In the genomic region with DNA sequence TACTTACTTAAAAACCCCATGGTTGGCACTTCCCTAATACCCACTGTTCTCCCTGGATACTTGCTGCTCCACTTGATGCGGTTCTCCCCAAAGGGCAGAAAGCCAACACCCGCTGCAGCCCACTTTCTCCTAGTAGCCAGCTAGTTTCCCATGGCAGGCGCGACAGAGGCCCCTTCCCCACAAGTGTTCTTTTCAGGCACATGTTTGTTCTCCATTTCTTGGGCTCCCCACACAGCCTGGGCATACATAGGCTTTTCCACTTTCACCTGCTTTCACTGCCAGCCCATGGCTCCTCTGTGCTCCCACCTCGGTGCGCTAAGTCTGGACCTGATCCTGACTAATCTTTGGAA, we compare ENCODE assay signal across 8 mouse cellular contexts. TPM values are rescaled to one million over a fixed set of nuclear protein-coding genes. Genes with fewer than 3 reads are reported as not detected.
A peak's percentile ranks its signal among the peaks of the same experiment; 100 is the strongest.
DNase-seq lines count a peak whose midpoint lies in the region; ATAC-seq and TF ChIP-seq lines count a peak whose summit lies in the region.

No protein-coding gene starts in this region.

- WGBS in embryonic facial prominence, embryonic 15.5 days, result 14% methylated on average over 6 of the region's 6 CpGs
- 8% methylated on average over 6 of the region's 6 CpGs for WGBS in hindbrain, embryonic 15.5 days
- 8% methylated on average over 6 of the region's 6 CpGs for WGBS in midbrain, postnatal 0 days
- 36% methylated on average over 6 of the region's 6 CpGs for WGBS in thymus, adult 2 months

- peak overlapping the region; percentile 62 for H3K4me3 ChIP-seq in embryonic facial prominence, embryonic 15.5 days (replicated peaks)
- peak overlapping the region; percentile 83 for H3K4me3 ChIP-seq in hindbrain, embryonic 15.5 days
- H3K4me3 ChIP-seq in midbrain, postnatal 0 days (ENCODE audit: low read depth, low read length), result peak overlapping the region; percentile 92
- H3K4me3 ChIP-seq in thymus, adult 2 months (ENCODE audit: control insufficient read depth, insufficient read depth, low read length), result no peak overlapping the region

- H3K4me2 ChIP-seq in embryonic facial prominence, embryonic 15.5 days (replicated peaks), result peak overlapping the region; percentile 99
- H3K4me2 ChIP-seq in hindbrain, embryonic 15.5 days, result peak overlapping the region; percentile 88
- H3K4me2 ChIP-seq in midbrain, postnatal 0 days (ENCODE audit: low read depth, low read length, poor library complexity, severe bottlenecking), result peak overlapping the region; percentile 58

- DNase-seq in layer of hippocampus, postnatal 14 days (ENCODE audit: low spot score in 2 of 2), result peak; percentile 34
- DNase-seq in layer of hippocampus, adult 11-12 months (ENCODE audit: low spot score), result no peak
- DNase-seq in midbrain, postnatal 0 days (ENCODE audit: low spot score), result peak; percentile 13
- no peak for DNase-seq in thymus, adult 2 months
- DNase-seq in spleen, postnatal 10 days (ENCODE audit: low spot score in 2 of 2), result no peak
- no peak for DNase-seq in T-cell, adult 2 months (ENCODE audit: low spot score)

- no peak for TF ChIP-seq CTCF in midbrain, postnatal 0 days (IDR thresholded peaks at IDR 0.05)
- TF ChIP-seq CTCF in thymus, adult 2 months (IDR thresholded peaks at IDR 0.05; ENCODE audit: borderline replicate concordance, control insufficient read depth, extremely low read depth, insufficient read depth, low read length, poor library complexity), result no peak

- no peak overlapping the region for H3K9ac ChIP-seq in embryonic facial prominence, embryonic 15.5 days
- peak overlapping the region; percentile 94 for H3K9ac ChIP-seq in hindbrain, embryonic 15.5 days
- peak overlapping the region; percentile 89 for H3K9ac ChIP-seq in midbrain, postnatal 0 days (replicated peaks; ENCODE audit: low read length, poor library complexity, severe bottlenecking)

- no peak for TF ChIP-seq POLR2A in thymus, adult 2 months (IDR thresholded peaks at IDR 0.05; ENCODE audit: control insufficient read depth, extremely low read depth, insufficient read depth, low read length, poor library complexity)

- no peaks in the 10 kb centered on the region for H3K9me3 ChIP-seq in embryonic facial prominence, embryonic 15.5 days (replicated peaks)
- H3K9me3 ChIP-seq in hindbrain, embryonic 15.5 days, result no peaks in the 10 kb centered on the region
- no peaks in the 10 kb centered on the region for H3K9me3 ChIP-seq in midbrain, postnatal 0 days (ENCODE audit: low read length)

- H3K36me3 ChIP-seq in embryonic facial prominence, embryonic 15.5 days, result no peaks in the 10 kb centered on the region
- H3K36me3 ChIP-seq in hindbrain, embryonic 15.5 days, result no peaks in the 10 kb centered on the region
- no peaks in the 10 kb centered on the region for H3K36me3 ChIP-seq in midbrain, postnatal 0 days (ENCODE audit: insufficient read depth, low read length)
- no peaks in the 10 kb centered on the region for H3K36me3 ChIP-seq in thymus, adult 2 months (ENCODE audit: control insufficient read depth, insufficient read depth, low read length)

- peaks cover 17% of the 10 kb centered on the region for H3K27me3 ChIP-seq in embryonic facial prominence, embryonic 15.5 days
- H3K27me3 ChIP-seq in hindbrain, embryonic 15.5 days, result no peaks in the 10 kb centered on the region
- H3K27me3 ChIP-seq in midbrain, postnatal 0 days (ENCODE audit: insufficient read depth, low read length), result no peaks in the 10 kb centered on the region
- H3K27me3 ChIP-seq in thymus, adult 2 months (ENCODE audit: control insufficient read depth, insufficient read depth, low read length), result no peaks in the 10 kb centered on the region; the same call in 1 of the 2 replicates

- no peak overlapping the region for H3K27ac ChIP-seq in embryonic facial prominence, embryonic 15.5 days (replicated peaks)
- peak overlapping the region; percentile 95 for H3K27ac ChIP-seq in hindbrain, embryonic 15.5 days (replicated peaks)
- peak overlapping the region; percentile 90 for H3K27ac ChIP-seq in midbrain, postnatal 0 days (ENCODE audit: low read depth, low read length)
- no peak overlapping the region for H3K27ac ChIP-seq in thymus, adult 2 months (ENCODE audit: control insufficient read depth, insufficient read depth, low read length)

- H3K4me1 ChIP-seq in embryonic facial prominence, embryonic 15.5 days, result peaks cover 11% of the 10 kb centered on the region
- peaks cover 23% of the 10 kb centered on the region for H3K4me1 ChIP-seq in hindbrain, embryonic 15.5 days (replicated peaks)
- 0 out of 2 replicates have a peak, but pooled peaks cover 2% of the 10 kb centered on the region for H3K4me1 ChIP-seq in midbrain, postnatal 0 days (ENCODE audit: insufficient read depth, low read length)
- 0 out of 2 replicates have a peak, but pooled peaks cover 3% of the 10 kb centered on the region for H3K4me1 ChIP-seq in thymus, adult 2 months (replicated peaks; ENCODE audit: control insufficient read depth, insufficient read depth, low read length)

- no peak for ATAC-seq in embryonic facial prominence, embryonic 15.5 days (ENCODE audit: insufficient number of reproducible peaks, low FRiP score, low TSS enrichment, low read depth)
- peak; percentile 33; the same call in 1 of the 2 replicates for ATAC-seq in hindbrain, embryonic 15.5 days (ENCODE audit: low FRiP score, low read depth)
- ATAC-seq in midbrain, postnatal 0 days (ENCODE audit: low FRiP score), result peak; percentile 4; the same call in 1 of the 2 replicates

RNA-seq across cellular contexts. Expression of a gene that starts 0.8 kb away (rescaled TPM):
- total RNA-seq in layer of hippocampus, postnatal 14 days (2021), result 10 to 100 TPM; 81.5 to 82.5 TPM
- polyA plus RNA-seq in embryonic facial prominence, embryonic 15.5 days (2015; fragmentation: Nextera tagmentation; extraction: Ambion mirVana), result 0.91 and 1.2 TPM in 2 replicates
- polyA plus RNA-seq in hindbrain, embryonic 15.5 days (2015; fragmentation: Nextera tagmentation; extraction: Ambion mirVana), result 41.0 and 42.6 TPM in 2 replicates
- total RNA-seq in midbrain, postnatal 0 days (2014; rRNA removed), result 40.5 and 42.8 TPM in 2 replicates
- 48.1 and 50.3 TPM in 2 replicates for polyA plus RNA-seq in midbrain, postnatal 0 days (2015; fragmentation: Nextera tagmentation; extraction: Ambion mirVana)
- polyA plus RNA-seq in thymus, adult 2 months (2012; rRNA removed), result 0.54 and 0.92 TPM in 2 replicates

Comparison
In these comparisons a context has a peak if more than half of its experiments do, and no peak if none do; other contexts are left out.
1. DNase-seq: peak in layer of hippocampus, postnatal 14 days (2 of 2) and midbrain, postnatal 0 days (single experiment); none in layer of hippocampus, adult 11-12 months (single experiment), thymus, adult 2 months (single experiment), spleen, postnatal 10 days (0 of 2) and T-cell, adult 2 months (single experiment).
2. H3K27ac ChIP-seq: peak in hindbrain, embryonic 15.5 days (single experiment) and midbrain, postnatal 0 days (single experiment); none in embryonic facial prominence, embryonic 15.5 days (single experiment) and thymus, adult 2 months (single experiment).
3. RNA of a gene that starts 0.8 kb away (polyA plus RNA-seq): 48.1 to 50.3 TPM in midbrain, postnatal 0 days and 41.0 to 42.6 TPM in hindbrain, embryonic 15.5 days; 0.91 to 1.2 TPM in embryonic facial prominence, embryonic 15.5 days and 0.54 to 0.92 TPM in thymus, adult 2 months; every median in the first group is over 10 times any median in the second.
4. Peak in every context shown above with its lines, with median percentiles within 50 percentile points of each other: H3K4me2 ChIP-seq.